Comparison of ENCODE assay signal across 23 mouse cellular contexts in genomic region chr8:6907682-6908081, GRCm38 (mm10).
"Had no signal": no experiment of that assay in that cellular context is flagged by ENCODE, and none has a peak within 500 bp of the region (broad histone marks: within the 10 kb centered on the region; RNA-seq: fewer than 3 reads in every experiment).

No protein-coding gene starts in this region.

- H3K27ac ChIP-seq: intestine, embryonic 15.5 days; kidney, embryonic 15.5 days; layer of hippocampus, adult 2 months; liver, embryonic 12.5 days; liver, embryonic 15.5 days; lung, embryonic 15.5 days; midbrain, embryonic 10.5 days; midbrain, embryonic 13.5 days; neural tube, embryonic 13.5 days; stomach, postnatal 0 days had no signal

- H3K4me3 ChIP-seq: intestine, embryonic 15.5 days; kidney, embryonic 15.5 days; layer of hippocampus, adult 2 months; liver, embryonic 12.5 days; liver, embryonic 15.5 days; lung, embryonic 15.5 days; megakaryocyte, embryonic 14.5 days; midbrain, embryonic 10.5 days; midbrain, embryonic 13.5 days; neural tube, embryonic 13.5 days had no signal

- H3K36me3 ChIP-seq: intestine, embryonic 15.5 days; kidney, embryonic 15.5 days; liver, embryonic 12.5 days; liver, embryonic 15.5 days; lung, embryonic 15.5 days; midbrain, embryonic 10.5 days; midbrain, embryonic 13.5 days; neural tube, embryonic 13.5 days had no signal

- DNase-seq: kidney, adult 11 months; kidney, adult 8-10 months; kidney, postnatal 25 days; layer of hippocampus, adult 9-11 months; liver; lung, adult 18-20 months; lung, postnatal 10 days; lung, postnatal 36 days; right cerebral cortex, adult 18-20 months; right cerebral cortex, postnatal 14 days; right cerebral cortex, postnatal 4 days; thymus, postnatal 25 days had no signal

- H3K9me3 ChIP-seq: intestine, embryonic 15.5 days; kidney, embryonic 15.5 days; liver, embryonic 12.5 days; liver, embryonic 15.5 days; lung, embryonic 15.5 days; megakaryocyte, embryonic 14.5 days; midbrain, embryonic 10.5 days; midbrain, embryonic 13.5 days; neural tube, embryonic 13.5 days had no signal

- H3K4me1 ChIP-seq: intestine, embryonic 15.5 days; kidney, embryonic 15.5 days; liver, embryonic 12.5 days; liver, embryonic 15.5 days; lung, embryonic 15.5 days; megakaryocyte, embryonic 14.5 days; midbrain, embryonic 10.5 days; midbrain, embryonic 13.5 days; neural tube, embryonic 13.5 days had no signal

- H3K9ac ChIP-seq: intestine, embryonic 15.5 days; kidney, embryonic 15.5 days; liver, embryonic 12.5 days; liver, embryonic 15.5 days; lung, embryonic 15.5 days; midbrain, embryonic 13.5 days; neural tube, embryonic 13.5 days had no signal

- ATAC-seq: intestine, embryonic 15.5 days; liver, embryonic 12.5 days; midbrain, embryonic 13.5 days had no signal

- H3K27me3 ChIP-seq: intestine, embryonic 15.5 days; kidney, embryonic 15.5 days; liver, embryonic 12.5 days; liver, embryonic 15.5 days; lung, embryonic 15.5 days; megakaryocyte, embryonic 14.5 days; midbrain, embryonic 13.5 days; neural tube, embryonic 13.5 days had no signal

- H3K4me2 ChIP-seq: intestine, embryonic 15.5 days; kidney, embryonic 15.5 days; liver, embryonic 12.5 days; liver, embryonic 15.5 days; lung, embryonic 15.5 days; midbrain, embryonic 13.5 days; neural tube, embryonic 13.5 days had no signal
